Mouse (Mus musculus) stomach, postnatal 0 days (tissue): Measurements from ENCODE around the gene Shld2.

Experiments
- CTCF ChIP-seq: IDR thresholded peaks from 2 replicates; pipeline ENCODE4 v1.5.1; 2016; ENCODE audit warnings: antibody characterized with exemption, low read depth, mild to moderate bottlenecking, moderate library complexity
- EP300 ChIP-seq: optimal IDR thresholded peaks from 2 replicates; pipeline ENCODE3; 2016; ENCODE audit warnings: antibody characterized with exemption

DNA sequence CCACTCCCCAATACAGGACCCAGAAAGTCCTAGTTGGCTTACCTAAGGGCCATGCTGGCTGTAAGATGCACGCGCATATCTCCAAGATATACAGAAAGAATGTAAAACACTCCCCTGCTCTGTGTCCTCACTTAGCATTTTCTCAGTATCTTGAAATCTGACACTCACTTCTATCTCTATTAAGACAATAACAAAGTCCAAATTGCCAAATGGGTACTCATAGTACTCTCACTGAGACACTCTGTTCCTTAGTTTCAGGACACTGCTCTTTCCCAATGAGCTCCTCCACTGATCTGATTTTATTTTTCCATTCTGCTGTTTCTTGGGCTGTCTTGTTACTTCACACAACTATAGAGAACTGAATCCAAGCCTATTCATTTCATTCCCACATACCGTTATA, 36.2 kb downstream of the Shld2 start:
- TF ChIP-seq CTCF = no peak
- TF ChIP-seq EP300 = no peak
